Mouse (Mus musculus) bone marrow, adult 2 months (tissue): ENCODE measurements around the gene Phf13.

ENCODE experiments used
- CTCF ChIP-seq: fragments of 200-500 bp; IDR thresholded peaks from 2 replicates; pipeline ENCODE4 v1.5.1; 2011; ENCODE audit warnings: low read length, control low read depth; ENCODE audit not compliant: control insufficient read depth, insufficient read depth
- POLR2A ChIP-seq: fragments of 200-500 bp; IDR thresholded peaks from 2 replicates; pipeline ENCODE4 v1.6.1; 2011; ENCODE audit warnings: low read depth, mild to moderate bottlenecking, control low read depth, low read length, borderline replicate concordance; ENCODE audit not compliant: control insufficient read depth

DNA sequence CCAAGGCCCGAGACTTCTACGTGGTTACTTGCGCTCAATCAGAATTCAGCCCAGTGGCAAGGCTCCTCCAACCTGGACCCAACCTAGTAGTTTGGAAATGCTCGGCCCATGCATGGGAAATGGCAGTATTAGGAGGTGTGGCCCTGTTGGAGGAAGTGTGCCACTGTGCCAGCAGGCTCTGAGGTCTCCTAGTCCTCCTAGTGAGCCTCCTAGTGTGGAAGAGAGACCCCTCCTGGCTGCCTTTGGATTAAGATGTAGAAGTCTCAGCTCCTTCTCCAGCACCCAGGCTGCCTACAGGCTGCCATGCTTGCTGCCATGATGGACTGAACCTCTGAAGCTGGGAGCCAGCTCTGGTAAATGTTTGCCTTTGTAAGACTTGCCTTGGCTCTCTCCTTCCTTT, 33.9 kb upstream of the Phf13 start:
- TF ChIP-seq CTCF, result no peak
- TF ChIP-seq POLR2A, result no peak
